Comparison of ENCODE assay signal across 8 mouse cellular contexts in genomic region chr4:47437365-47438340, GRCm38 (mm10). TPM values are rescaled to one million over a fixed set of nuclear protein-coding genes. Genes with fewer than 3 reads are reported as not detected.
DNase-seq lines count a peak whose midpoint lies in the region; ATAC-seq and TF ChIP-seq lines count a peak whose summit lies in the region.

No protein-coding gene starts in this region.

- TF ChIP-seq CTCF in lung, postnatal 0 days (IDR thresholded peaks at IDR 0.05), result peak; percentile 97

- H3K9me3 ChIP-seq in hindbrain, embryonic 12.5 days (replicated peaks), result no peaks in the 10 kb centered on the region
- no peaks in the 10 kb centered on the region for H3K9me3 ChIP-seq in lung, postnatal 0 days (ENCODE audit: low read length)

- TF ChIP-seq EP300 in lung, postnatal 0 days (IDR thresholded peaks at IDR 0.05), result no peak

- peak overlapping the region; percentile 65 for H3K9ac ChIP-seq in hindbrain, embryonic 12.5 days
- peak overlapping the region; percentile 44 for H3K9ac ChIP-seq in lung, postnatal 0 days (replicated peaks; ENCODE audit: low read depth)

- peak; percentile 94 for DNase-seq in NIH3T3 (ENCODE audit: low read depth)
- DNase-seq in cerebellum, postnatal 10 days, result peak; percentile 96 to 97
- peak; percentile 82 to 87 for DNase-seq in frontal cortex, postnatal 10 days (ENCODE audit: low spot score in 2 of 2)
- DNase-seq in layer of hippocampus, postnatal 10 days (ENCODE audit: low spot score in 2 of 2), result peak; percentile 93 to 95
- DNase-seq in lung, postnatal 0 days (ENCODE audit: low spot score), result peak; percentile 87
- peak; percentile 79 for DNase-seq in ovary, postnatal 14 days (ENCODE audit: low spot score)
- peak; percentile 63 to 81 for DNase-seq in thymus, postnatal 10 days (ENCODE audit: low spot score in 2 of 2)

- H3K4me3 ChIP-seq in hindbrain, embryonic 12.5 days, result peak overlapping the region; percentile 40
- peak overlapping the region; percentile 55 for H3K4me3 ChIP-seq in lung, postnatal 0 days (ENCODE audit: low read depth, low read length)

- peaks cover 3% of the 10 kb centered on the region; the same call in 1 of the 2 replicates for H3K27me3 ChIP-seq in hindbrain, embryonic 12.5 days
- H3K27me3 ChIP-seq in lung, postnatal 0 days (replicated peaks; ENCODE audit: insufficient read depth, low read length), result no peaks in the 10 kb centered on the region

- H3K4me1 ChIP-seq in hindbrain, embryonic 12.5 days, result peaks cover 42% of the 10 kb centered on the region
- 0 out of 2 replicates have a peak, but pooled peaks cover 3% of the 10 kb centered on the region for H3K4me1 ChIP-seq in lung, postnatal 0 days (ENCODE audit: insufficient read depth, low read depth, low read length)

- under 1% methylated on average over 33 of the region's 33 CpGs for WGBS in hindbrain, embryonic 12.5 days
- WGBS in lung, postnatal 0 days, result 2% methylated on average over 31 of the region's 33 CpGs

- no peaks in the 10 kb centered on the region for H3K36me3 ChIP-seq in hindbrain, embryonic 12.5 days
- no peaks in the 10 kb centered on the region for H3K36me3 ChIP-seq in lung, postnatal 0 days (ENCODE audit: insufficient read depth, low read length)

- peak overlapping the region; percentile 85 for H3K27ac ChIP-seq in hindbrain, embryonic 12.5 days
- peak overlapping the region; percentile 26; the same call in 1 of the 2 replicates for H3K27ac ChIP-seq in lung, postnatal 0 days (ENCODE audit: low read length)

- peak overlapping the region; percentile 56 for H3K4me2 ChIP-seq in hindbrain, embryonic 12.5 days (replicated peaks)
- H3K4me2 ChIP-seq in lung, postnatal 0 days (replicated peaks; ENCODE audit: low read depth, low read length), result peak overlapping the region; percentile 99

- peak; percentile 89 for ATAC-seq in hindbrain, embryonic 12.5 days (ENCODE audit: low FRiP score)
- ATAC-seq in lung, postnatal 0 days, result peak; percentile 85

RNA-seq across cellular contexts. Expression of gene Alg2, which starts 36.5 kb away (rescaled TPM):
- polyA plus RNA-seq in hindbrain, embryonic 12.5 days (2016; fragmentation: Nextera tagmentation; extraction: Ambion mirVana), result 196 and 206 TPM in 2 replicates
- total RNA-seq in layer of hippocampus, postnatal 10 days (2021), result 100 to 1,000 TPM; 188 to 194 TPM
- 21.2 and 21.9 TPM in 2 replicates for polyA plus RNA-seq in lung, postnatal 0 days (2015; fragmentation: Nextera tagmentation; extraction: Ambion mirVana)

RNA-seq across cellular contexts. Expression of gene Sec61b, which starts 36.8 kb away (rescaled TPM):
- polyA plus RNA-seq in hindbrain, embryonic 12.5 days (2016; fragmentation: Nextera tagmentation; extraction: Ambion mirVana), result 312 and 347 TPM in 2 replicates
- 10 to 100 TPM; 71.5 to 74.1 TPM for total RNA-seq in layer of hippocampus, postnatal 10 days (2021)
- 304 and 337 TPM in 2 replicates for polyA plus RNA-seq in lung, postnatal 0 days (2015; fragmentation: Nextera tagmentation; extraction: Ambion mirVana)

Comparison
In these comparisons a context has a peak if more than half of its experiments do, and no peak if none do; other contexts are left out.
1. Peak in every context shown above with its lines: DNase-seq, ATAC-seq, H3K4me3 ChIP-seq and H3K27ac ChIP-seq.